Mouse (Mus musculus): ENCODE data around the gene Lgi2. TPM values are rescaled to one million over a fixed set of nuclear protein-coding genes. Genes with fewer than 3 reads are reported as not detected.

Gene Lgi2
- polyA plus RNA-seq, 1 experiment, result 7.4 TPM

DNA sequence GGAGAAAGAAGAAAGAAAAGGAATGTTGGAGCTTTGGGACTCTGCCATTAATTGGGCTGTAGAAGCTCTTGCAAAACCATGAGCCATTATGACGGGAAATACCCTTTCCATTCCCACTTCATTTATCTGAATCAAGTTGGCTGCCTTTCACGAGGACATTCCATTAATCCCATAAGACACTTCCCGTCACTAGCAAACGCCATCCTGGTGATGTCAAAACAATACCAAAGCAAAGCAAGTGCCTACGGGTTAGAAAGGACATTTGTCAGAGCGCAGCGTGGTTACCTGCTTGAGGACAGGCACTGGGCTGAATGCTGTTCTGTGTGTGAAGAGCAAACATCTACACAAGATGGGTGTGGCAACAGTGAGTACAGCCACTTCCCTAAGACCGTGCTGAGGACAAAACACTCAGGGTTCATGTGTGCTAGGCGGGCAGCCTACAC, 21.1 kb upstream of the Lgi2 start:
- no peaks in the 10 kb centered on the region for H3K4me1 ChIP-seq (ENCODE audit: control insufficient read depth, insufficient read depth, low read length)
- H3K4me3 ChIP-seq (ENCODE audit: insufficient read depth, low read length), result no peak overlapping the region
- TF ChIP-seq POLR2A (IDR thresholded peaks at IDR 0.05; ENCODE audit: low read depth, low read length) (no peak), CTCF (IDR thresholded peaks at IDR 0.05; ENCODE audit: borderline replicate concordance, insufficient read depth, low read length) (no peak)
- H3K27ac ChIP-seq (ENCODE audit: insufficient read depth, low read length), result no peak overlapping the region

DNA sequence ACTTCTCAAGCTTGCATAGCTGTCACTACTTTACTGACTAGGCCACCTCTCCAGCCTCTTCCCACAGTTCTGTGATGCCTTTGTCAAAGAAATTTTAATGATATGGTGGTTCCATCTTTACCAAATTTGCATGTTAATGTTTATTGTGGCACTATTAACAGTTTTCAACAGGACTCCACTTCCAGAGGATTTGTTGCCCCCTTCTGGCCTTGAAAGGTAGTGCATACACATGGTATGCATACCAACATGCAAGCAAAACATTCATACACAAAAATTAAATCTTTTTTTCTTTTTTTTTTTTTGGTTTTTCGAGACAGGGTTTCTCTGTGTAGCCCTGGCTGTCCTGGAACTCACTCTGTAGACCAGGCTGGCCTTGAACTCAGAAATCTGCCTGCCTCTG, 6.3 kb upstream of the Lgi2 start:
- TF ChIP-seq POLR2A (IDR thresholded peaks at IDR 0.05; ENCODE audit: low read depth, low read length) (no peak), CTCF (IDR thresholded peaks at IDR 0.05; ENCODE audit: borderline replicate concordance, insufficient read depth, low read length) (no peak)
- Histone ChIP-seq H3K4me3 (ENCODE audit: insufficient read depth, low read length) (no peak overlapping the region), H3K27ac (ENCODE audit: insufficient read depth, low read length) (no peak overlapping the region), H3K4me1 (ENCODE audit: control insufficient read depth, insufficient read depth, low read length) (no peaks in the 10 kb centered on the region)

DNA sequence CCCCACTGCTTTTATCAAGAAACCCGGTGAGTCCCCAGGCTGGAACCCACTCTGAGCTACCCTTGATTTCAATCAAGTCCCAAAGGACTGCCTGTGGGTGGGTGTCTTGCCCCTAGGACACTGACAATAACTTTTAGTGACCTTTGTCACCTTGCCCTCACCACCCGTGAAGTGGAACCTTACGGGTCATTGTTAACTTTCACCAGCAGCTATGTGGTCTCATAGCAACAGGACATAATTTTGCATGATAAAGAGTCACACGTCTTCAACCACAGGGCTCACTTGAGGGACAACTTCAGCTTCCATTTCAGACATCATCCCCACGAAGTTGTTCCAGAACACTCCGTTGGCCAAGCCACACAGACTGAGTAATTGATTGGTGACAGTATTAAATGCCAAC, 4.5 kb upstream of the Lgi2 start:
- Histone ChIP-seq H3K27ac (ENCODE audit: insufficient read depth, low read length) (no peak overlapping the region), H3K4me1 (ENCODE audit: control insufficient read depth, insufficient read depth, low read length) (no peaks in the 10 kb centered on the region), H3K4me3 (ENCODE audit: insufficient read depth, low read length) (no peak overlapping the region)
- TF ChIP-seq POLR2A (IDR thresholded peaks at IDR 0.05; ENCODE audit: low read depth, low read length) (no peak), CTCF (IDR thresholded peaks at IDR 0.05; ENCODE audit: borderline replicate concordance, insufficient read depth, low read length) (no peak)

DNA sequence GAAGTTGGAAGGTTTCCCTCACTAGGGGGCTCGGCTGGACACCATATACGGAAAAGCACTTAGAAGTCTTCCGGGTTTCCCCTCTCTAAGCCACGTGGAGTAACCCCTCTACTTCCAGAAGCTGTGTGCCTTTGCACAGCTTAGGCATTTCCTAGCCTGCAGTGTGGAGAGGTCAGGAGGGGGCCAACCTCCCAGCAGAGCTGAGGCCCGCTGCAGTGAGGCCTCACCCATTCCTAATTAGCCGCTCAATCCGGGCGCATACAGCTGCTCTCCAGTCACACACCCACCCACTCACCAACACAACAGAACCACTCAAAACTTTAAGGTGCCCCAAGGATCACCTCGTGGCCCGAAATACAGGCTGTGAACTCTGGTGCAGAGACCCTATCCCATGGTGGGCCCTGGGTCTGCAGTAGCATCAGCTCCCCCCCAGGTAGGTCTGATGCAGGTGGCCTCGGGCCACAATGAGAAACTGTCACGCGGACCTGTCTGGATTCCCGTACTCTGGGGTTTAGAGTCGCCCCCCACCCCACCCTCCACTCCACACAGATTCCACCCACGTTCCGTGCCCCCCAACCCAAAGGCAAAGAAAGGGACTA, 949 bp downstream of the Lgi2 start:
- TF ChIP-seq POLR2A (IDR thresholded peaks at IDR 0.05; ENCODE audit: low read depth, low read length) (no peak), CTCF (IDR thresholded peaks at IDR 0.05; ENCODE audit: borderline replicate concordance, insufficient read depth, low read length) (no peak)
- H3K27ac ChIP-seq (ENCODE audit: insufficient read depth, low read length), result no peak overlapping the region
- H3K4me3 ChIP-seq (ENCODE audit: insufficient read depth, low read length), result peak overlapping the region; percentile 12; the same call in 1 of the 2 replicates
- H3K4me1 ChIP-seq (ENCODE audit: control insufficient read depth, insufficient read depth, low read length), result no peaks in the 10 kb centered on the region; the same call in 1 of the 2 replicates

DNA sequence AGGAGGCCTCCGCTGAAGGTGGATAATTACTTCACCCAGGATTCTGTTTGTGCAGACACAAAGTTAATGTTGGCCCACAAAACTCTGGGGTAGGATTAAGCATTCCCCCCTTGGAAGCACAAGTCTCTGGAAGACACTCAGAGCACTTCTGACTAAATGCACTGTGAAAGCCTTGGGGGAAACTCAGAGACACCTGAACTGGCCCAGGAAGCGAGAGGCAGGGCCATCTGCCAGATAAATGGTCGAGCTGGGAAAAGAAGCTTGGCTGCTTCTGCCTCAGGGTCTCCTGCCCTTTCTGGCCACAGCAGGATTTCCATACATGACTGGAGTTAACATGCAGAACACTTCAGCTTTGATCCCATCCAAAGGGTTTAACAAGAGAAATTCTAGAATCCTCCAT, 1.9 kb downstream of the Lgi2 start:
- TF ChIP-seq CTCF (IDR thresholded peaks at IDR 0.05; ENCODE audit: borderline replicate concordance, insufficient read depth, low read length) (no peak), POLR2A (IDR thresholded peaks at IDR 0.05; ENCODE audit: low read depth, low read length) (no peak)
- Histone ChIP-seq H3K27ac (ENCODE audit: insufficient read depth, low read length) (no peak overlapping the region), H3K4me3 (ENCODE audit: insufficient read depth, low read length) (no peak overlapping the region), H3K4me1 (ENCODE audit: control insufficient read depth, insufficient read depth, low read length) (no peaks in the 10 kb centered on the region; the same call in 1 of the 2 replicates)

DNA sequence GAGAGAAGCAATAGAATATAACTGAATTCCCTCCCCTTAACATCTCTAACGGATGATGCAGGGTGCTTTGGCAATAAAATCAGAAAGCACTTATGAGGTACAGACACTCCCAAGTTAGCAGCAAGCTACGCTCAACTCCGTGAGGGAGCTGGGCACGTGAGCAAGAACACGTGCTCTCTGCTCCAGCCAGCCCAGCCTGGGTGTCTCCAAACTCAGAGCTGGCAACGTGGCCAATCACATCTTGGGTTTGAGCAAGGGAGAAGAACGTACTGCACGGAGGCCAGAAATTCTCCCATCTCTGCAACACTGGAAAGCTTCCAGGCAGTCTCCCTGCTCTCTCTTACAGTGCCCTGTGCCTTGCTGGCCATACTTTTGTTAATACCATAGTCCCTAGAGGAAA, 6.0 kb downstream of the Lgi2 start:
- TF ChIP-seq CTCF (IDR thresholded peaks at IDR 0.05; ENCODE audit: borderline replicate concordance, insufficient read depth, low read length) (no peak), POLR2A (IDR thresholded peaks at IDR 0.05; ENCODE audit: low read depth, low read length) (no peak)
- no peak overlapping the region for H3K27ac ChIP-seq (ENCODE audit: insufficient read depth, low read length)
- no peak overlapping the region for H3K4me3 ChIP-seq (ENCODE audit: insufficient read depth, low read length)

DNA sequence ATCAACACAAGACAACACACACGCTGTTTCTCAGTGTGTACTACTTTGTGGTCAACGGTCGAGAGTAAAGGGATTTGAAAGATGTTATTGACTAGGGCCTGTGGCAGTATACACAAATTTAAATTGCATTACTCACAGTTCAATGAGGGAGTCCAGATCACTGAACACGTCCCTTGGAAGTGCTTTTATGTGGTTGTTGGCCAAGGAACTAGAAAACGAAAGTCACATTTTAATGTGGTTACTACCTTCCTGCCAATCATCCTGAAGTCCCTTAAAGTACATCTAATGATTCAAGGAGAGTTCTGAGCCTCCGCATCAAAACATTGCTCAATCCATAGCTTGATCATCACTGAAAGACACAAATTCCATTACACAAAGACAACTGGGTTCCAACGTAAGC, 10.7 kb downstream of the Lgi2 start:
- Histone ChIP-seq H3K27ac (ENCODE audit: insufficient read depth, low read length) (no peak overlapping the region), H3K4me1 (ENCODE audit: control insufficient read depth, insufficient read depth, low read length) (peaks cover 7% of the 10 kb centered on the region; the same call in 1 of the 2 replicates)
- TF ChIP-seq POLR2A (IDR thresholded peaks at IDR 0.05; ENCODE audit: low read depth, low read length) (no peak), CTCF (IDR thresholded peaks at IDR 0.05; ENCODE audit: borderline replicate concordance, insufficient read depth, low read length) (no peak)

More for the DNA sequence above, 6.0 kb downstream of the Lgi2 start:
- H3K4me1 ChIP-seq (ENCODE audit: control insufficient read depth, insufficient read depth, low read length), result peaks cover 4% of the 10 kb centered on the region; the same call in 1 of the 2 replicates

DNA sequence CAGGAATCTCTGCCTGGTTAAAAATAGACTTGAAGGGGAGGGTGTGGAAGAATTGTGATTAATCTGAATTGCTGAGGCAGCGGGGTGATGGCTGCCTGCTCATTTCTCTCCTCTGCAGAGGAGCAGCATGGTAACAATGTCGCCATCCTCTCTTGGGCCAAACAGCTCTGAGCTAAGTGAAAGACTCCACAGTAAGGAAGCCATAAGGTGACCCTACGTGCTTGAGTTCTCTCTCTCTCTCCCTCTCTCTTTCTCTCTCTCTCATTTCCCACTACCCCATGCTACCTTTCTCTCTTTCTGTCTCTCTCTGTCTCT, 15.0 kb downstream of the Lgi2 start:
- Histone ChIP-seq H3K4me1 (ENCODE audit: control insufficient read depth, insufficient read depth, low read length) (peaks cover 7% of the 10 kb centered on the region; the same call in 1 of the 2 replicates), H3K4me3 (ENCODE audit: insufficient read depth, low read length) (no peak overlapping the region), H3K27ac (ENCODE audit: insufficient read depth, low read length) (no peak overlapping the region)
- TF ChIP-seq POLR2A (IDR thresholded peaks at IDR 0.05; ENCODE audit: low read depth, low read length) (no peak), CTCF (IDR thresholded peaks at IDR 0.05; ENCODE audit: borderline replicate concordance, insufficient read depth, low read length) (no peak)

More for the DNA sequence above, 10.7 kb downstream of the Lgi2 start:
- no peak overlapping the region for H3K4me3 ChIP-seq (ENCODE audit: insufficient read depth, low read length)

DNA sequence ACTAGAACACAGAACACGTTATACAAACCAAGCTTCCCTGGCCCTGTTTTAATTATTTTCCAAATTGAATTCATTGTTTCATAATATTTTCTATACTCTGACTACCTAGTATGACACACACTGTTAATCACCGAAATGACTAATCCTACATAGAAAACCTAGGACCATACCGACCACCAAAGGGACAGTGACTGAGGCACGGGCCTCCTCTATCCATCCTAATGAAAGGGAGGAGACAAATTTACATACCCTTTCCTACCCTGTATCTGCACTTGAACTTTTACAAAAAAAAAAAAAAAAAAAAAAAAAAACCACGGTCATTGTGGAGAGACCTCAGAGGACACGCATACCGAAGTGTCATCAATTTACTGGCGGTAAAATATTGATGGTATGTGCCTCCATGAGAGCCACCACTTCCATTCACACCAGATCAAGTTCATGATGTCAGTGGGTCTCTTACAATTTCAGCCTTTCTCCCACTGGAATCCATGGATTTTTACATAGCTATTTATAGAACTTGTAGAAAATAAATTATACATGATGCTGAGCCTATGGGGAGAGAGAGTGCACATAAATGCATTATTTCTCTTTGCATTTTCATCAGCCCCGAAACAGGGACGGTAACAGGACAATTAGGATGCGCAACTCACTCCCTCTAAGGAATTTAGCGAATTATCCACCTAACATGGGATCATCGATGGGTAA, 15.5 kb downstream of the Lgi2 start:
- TF ChIP-seq POLR2A (IDR thresholded peaks at IDR 0.05; ENCODE audit: low read depth, low read length) (no peak), CTCF (IDR thresholded peaks at IDR 0.05; ENCODE audit: borderline replicate concordance, insufficient read depth, low read length) (no peak)
- H3K4me1 ChIP-seq (ENCODE audit: control insufficient read depth, insufficient read depth, low read length), result peaks cover 7% of the 10 kb centered on the region; the same call in 1 of the 2 replicates
- no peak overlapping the region for H3K4me3 ChIP-seq (ENCODE audit: insufficient read depth, low read length)
- no peak overlapping the region for H3K27ac ChIP-seq (ENCODE audit: insufficient read depth, low read length)

DNA sequence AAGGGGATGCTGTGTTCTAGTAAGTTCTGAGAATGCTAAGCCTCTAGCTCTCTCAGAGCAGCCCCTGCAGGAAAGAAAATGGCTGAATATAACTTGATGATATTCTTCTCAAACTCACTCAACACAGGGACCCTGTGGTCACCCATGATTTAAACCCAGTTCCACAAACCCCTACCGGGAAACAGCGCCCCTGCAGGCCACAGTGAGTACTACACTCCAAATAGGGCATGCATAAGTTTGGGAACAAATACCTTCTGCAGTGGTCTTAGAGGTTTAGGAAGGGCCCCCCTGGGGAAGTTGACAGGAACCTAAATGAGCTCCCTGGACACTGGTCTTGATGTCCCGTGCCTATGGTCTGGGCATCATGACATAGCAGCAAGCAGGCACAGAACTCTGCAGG, 19.3 kb downstream of the Lgi2 start:
- TF ChIP-seq POLR2A (IDR thresholded peaks at IDR 0.05; ENCODE audit: low read depth, low read length), result no peak
- no peak overlapping the region for H3K4me3 ChIP-seq (ENCODE audit: insufficient read depth, low read length)
- H3K27ac ChIP-seq (ENCODE audit: insufficient read depth, low read length), result no peak overlapping the region
- H3K4me1 ChIP-seq (ENCODE audit: control insufficient read depth, insufficient read depth, low read length), result no peaks in the 10 kb centered on the region
